13 mouse cellular contexts compared by ENCODE assay signal in the genomic region with DNA sequence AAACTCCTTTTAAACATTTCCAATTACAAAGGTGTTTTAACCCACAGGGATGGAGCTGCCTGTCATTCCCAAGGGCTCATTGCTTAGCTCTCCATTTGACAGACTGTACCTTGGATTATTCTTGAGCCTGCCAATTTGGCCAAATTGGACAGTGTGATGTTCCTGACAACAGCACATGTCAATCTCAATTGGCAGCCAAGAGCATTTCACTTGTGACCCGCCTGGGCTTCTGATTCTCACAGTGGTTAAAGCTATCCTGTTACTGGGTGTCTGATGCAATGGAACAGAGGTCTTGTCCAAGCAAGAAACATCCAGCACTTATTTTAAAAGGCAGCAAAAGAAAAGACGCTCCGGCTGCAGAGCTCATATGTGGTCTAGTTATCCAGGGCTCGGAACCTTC.
"Had no signal": no experiment of that assay in that cellular context is flagged by ENCODE, and none has a peak within 500 bp of the region (broad histone marks: within the 10 kb centered on the region; RNA-seq: fewer than 3 reads in every experiment).

No protein-coding gene starts in this region.

- DNase-seq: kidney, postnatal 10 days; kidney, postnatal 4 days; liver; lung, adult 2 months; lung, postnatal 4 days; right cerebral cortex, postnatal 14 days had no signal

- H3K9me3 ChIP-seq: limb, embryonic 12.5 days; liver, embryonic 15.5 days; midbrain, embryonic 10.5 days; neural tube, embryonic 12.5 days had no signal

- H3K4me3 ChIP-seq: layer of hippocampus, adult 2 months; limb, embryonic 12.5 days; liver, embryonic 15.5 days; midbrain, embryonic 10.5 days; neural tube, embryonic 12.5 days had no signal

- H3K36me3 ChIP-seq: limb, embryonic 12.5 days; liver, embryonic 15.5 days; midbrain, embryonic 10.5 days; neural tube, embryonic 12.5 days had no signal

- ATAC-seq: lung, postnatal 0 days had no signal

- H3K27ac ChIP-seq: layer of hippocampus, adult 2 months; limb, embryonic 12.5 days; liver, embryonic 15.5 days; midbrain, embryonic 10.5 days; neural tube, embryonic 12.5 days; stomach, postnatal 0 days had no signal

- H3K4me2 ChIP-seq: limb, embryonic 12.5 days; liver, embryonic 15.5 days; neural tube, embryonic 12.5 days had no signal

- H3K27me3 ChIP-seq: limb, embryonic 12.5 days; liver, embryonic 15.5 days; neural tube, embryonic 12.5 days had no signal

- H3K4me1 ChIP-seq: limb, embryonic 12.5 days; liver, embryonic 15.5 days had no signal

- H3K9ac ChIP-seq: limb, embryonic 12.5 days; liver, embryonic 15.5 days; neural tube, embryonic 12.5 days had no signal
